Mouse (Mus musculus): ENCODE data around the gene Actg1.

DNA sequence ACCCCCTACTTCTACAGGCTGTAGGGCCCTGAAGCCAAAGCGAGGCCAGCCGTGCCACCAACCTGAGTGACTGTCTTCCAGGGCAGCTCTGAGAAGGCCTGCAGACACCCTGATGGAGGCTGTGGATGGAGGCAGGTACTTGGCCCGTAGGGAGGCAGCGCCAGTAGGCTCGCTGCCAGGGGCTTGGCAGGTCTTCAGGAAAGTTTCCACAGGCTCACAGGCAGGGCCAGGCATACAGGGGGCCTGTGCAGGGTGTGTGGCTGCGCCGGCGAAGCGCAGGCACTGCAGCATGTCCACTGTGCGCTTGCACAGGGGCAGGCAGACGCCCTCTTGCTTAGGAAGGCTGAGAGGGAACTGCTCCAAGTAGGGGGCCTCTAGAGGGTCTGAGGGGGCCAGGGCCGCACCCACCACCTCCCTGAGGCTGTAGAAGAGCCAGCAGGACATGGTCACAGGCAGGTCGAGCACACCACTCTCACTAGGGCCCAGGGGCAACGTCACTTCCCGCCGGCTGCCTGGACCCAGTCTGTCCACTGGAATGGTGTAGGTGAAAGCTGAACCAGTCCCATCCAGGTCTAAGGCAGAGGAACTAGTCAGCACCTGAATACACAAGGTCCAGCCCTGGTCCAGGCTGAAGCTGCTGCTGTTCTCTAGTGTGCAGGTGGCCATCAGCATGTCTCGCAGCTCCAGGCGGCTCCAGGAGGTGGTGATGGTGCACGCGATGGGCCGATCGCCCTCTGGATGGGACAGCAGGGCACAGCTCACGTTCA, 25.7 kb upstream of the Actg1 start:
- TF ChIP-seq CTCF (IDR thresholded peaks at IDR 0.05; ENCODE audit: low read depth, low read length) (no peak), POLR2A (IDR thresholded peaks at IDR 0.05; ENCODE audit: extremely low read depth, insufficient read depth, low read length) (no peak)
